Mouse (Mus musculus) MEL (cell line): Measurements from ENCODE around the gene Mfap1a. TPM values are rescaled to one million over a fixed set of nuclear protein-coding genes. Genes with fewer than 3 reads are reported as not detected.
"Not testable (repeated sequence)": the region's sequence is repeated elsewhere in the genome, so short reads cannot be mapped to it uniquely, and the experiment has no call there.

Source experiments
- DNase-seq: peaks from one replicate; pipeline ENCODE4 v3.0.0; 2011; ENCODE audit warnings: low read depth, low spot score
- H3K27ac ChIP-seq: 2 replicates; pipeline ENCODE4 v1.5.1; 2012; ENCODE audit warnings: low read depth, mild to moderate bottlenecking, control low read depth, low read length, moderate library complexity; ENCODE audit not compliant: control insufficient read depth
- H3K27me3 ChIP-seq, 2 experiments: fragments of 150-350 bp in 1 of 2; sonication (generic) in 1 of 2; 2 replicates each; pipeline ENCODE4 v1.6.1; 2012; ENCODE audit warnings: low read length in 2 of 2, mild to moderate bottlenecking in 2 of 2, improper control_type of control experiment in 1 of 2, moderate library complexity in 1 of 2; ENCODE audit not compliant: insufficient read depth in 2 of 2, control insufficient read depth in 1 of 2
- H3K36me3 ChIP-seq, 2 experiments: 2 replicates each; pipeline ENCODE4 v1.6.1; 2012 to 2014; ENCODE audit warnings: low read length in 2 of 2, improper control_type of control experiment in 1 of 2, inconsistent platforms in 1 of 2, mild to moderate bottlenecking in 1 of 2; ENCODE audit not compliant: insufficient read depth in 2 of 2, control insufficient read depth in 1 of 2
- H3K4me1 ChIP-seq, 2 experiments: fragments of 150-350 bp in 1 of 2; sonication (generic) in 1 of 2; 2 replicates each; pipeline ENCODE4 v1.6.1; 2012; ENCODE audit warnings: low read length in 2 of 2, improper control_type of control experiment in 1 of 2, mild to moderate bottlenecking in 1 of 2; ENCODE audit not compliant: insufficient read depth in 2 of 2, control insufficient read depth in 1 of 2
- H3K4me3 ChIP-seq, 2 experiments: fragments of 150-350 bp in 1 of 2; sonication (generic) in 1 of 2; 2 replicates each; pipeline ENCODE4 v1.5.1; 2012; ENCODE audit warnings: low read depth in 2 of 2, low read length in 2 of 2, mild to moderate bottlenecking in 2 of 2, moderate library complexity in 2 of 2, control low read depth in 1 of 2, improper control_type of control experiment in 1 of 2; ENCODE audit not compliant: control insufficient read depth in 1 of 2, insufficient read depth in 1 of 2
- H3K79me2 ChIP-seq: 2 replicates; pipeline ENCODE4 v1.6.1; 2012; ENCODE audit warnings: mild to moderate bottlenecking, low read length, moderate library complexity; ENCODE audit not compliant: control insufficient read depth, poor library complexity, insufficient read depth
- H3K9ac ChIP-seq: 2 replicates; pipeline ENCODE4 v1.6.1; 2012; ENCODE audit warnings: low read depth, mild to moderate bottlenecking, control low read depth, low read length, moderate library complexity; ENCODE audit not compliant: control insufficient read depth, poor library complexity, severe bottlenecking
- H3K9me3 ChIP-seq: fragments of 150-350 bp; sonication (generic); replicated peaks from 2 replicates; pipeline ENCODE4 v1.6.1; 2012; ENCODE audit warnings: mild to moderate bottlenecking, low read length, improper control_type of control experiment, moderate library complexity; ENCODE audit not compliant: insufficient read depth
- BHLHE40 ChIP-seq: IDR thresholded peaks from 2 replicates; pipeline ENCODE4 v1.6.1; 2012; ENCODE audit warnings: low read depth, mild to moderate bottlenecking, inconsistent platforms, low read length, improper control_type of control experiment, borderline replicate concordance
- CHD1 ChIP-seq: IDR thresholded peaks from 2 replicates; pipeline ENCODE4 v1.6.1; 2012; ENCODE audit warnings: low read depth, mild to moderate bottlenecking, inconsistent platforms, low read length, improper control_type of control experiment
- ETS1 ChIP-seq: IDR thresholded peaks from 2 replicates; pipeline ENCODE4 v1.6.1; 2012; ENCODE audit warnings: low read depth, mild to moderate bottlenecking, inconsistent platforms, low read length, improper control_type of control experiment, moderate library complexity
- GABPA ChIP-seq: IDR thresholded peaks from 2 replicates; pipeline ENCODE4 v1.6.1; 2012; ENCODE audit warnings: low read depth, mild to moderate bottlenecking, inconsistent platforms, low read length, improper control_type of control experiment, moderate library complexity
- KAT2A ChIP-seq: conservative IDR thresholded peaks from 2 replicates; pipeline ENCODE4 v1.6.1; 2012; ENCODE audit warnings: low read depth, low read length, improper control_type of control experiment, inconsistent platforms
- MAFK ChIP-seq: IDR thresholded peaks from 2 replicates; pipeline ENCODE4 v1.6.1; 2011; ENCODE audit warnings: low read depth, mild to moderate bottlenecking, low read length, improper control_type of control experiment, borderline replicate concordance
- MAX ChIP-seq: IDR thresholded peaks from 2 replicates; pipeline ENCODE4 v1.6.1; 2011; ENCODE audit warnings: low read length, improper control_type of control experiment
- MAZ ChIP-seq: IDR thresholded peaks from 2 replicates; pipeline ENCODE4 v1.6.1; 2012; ENCODE audit warnings: low read depth, mild to moderate bottlenecking, inconsistent platforms, low read length, improper control_type of control experiment
- MEF2A ChIP-seq: IDR thresholded peaks from 2 replicates; pipeline ENCODE4 v1.6.1; 2014; ENCODE audit warnings: low read depth, mild to moderate bottlenecking, inconsistent platforms, low read length, improper control_type of control experiment; ENCODE audit not compliant: poor library complexity, insufficient replicate concordance, severe bottlenecking; ENCODE audit errors: extremely low read depth
- MXI1 ChIP-seq: IDR thresholded peaks from 2 replicates; pipeline ENCODE4 v1.6.1; 2011; ENCODE audit warnings: mild to moderate bottlenecking, low read depth, low read length, improper control_type of control experiment
- MYC ChIP-seq: IDR thresholded peaks from 2 replicates; pipeline ENCODE4 v1.6.1; 2011; ENCODE audit warnings: low read depth, mild to moderate bottlenecking, low read length, improper control_type of control experiment, moderate library complexity
- NRF1 ChIP-seq: IDR thresholded peaks from 2 replicates; pipeline ENCODE4 v1.6.1; 2014; ENCODE audit warnings: low read depth, mild to moderate bottlenecking, inconsistent platforms, low read length, improper control_type of control experiment, moderate library complexity; ENCODE audit not compliant: poor library complexity, insufficient read depth, severe bottlenecking
- POLR2AphosphoS2 ChIP-seq: IDR thresholded peaks from 2 replicates; pipeline ENCODE4 v1.6.1; 2011; ENCODE audit warnings: low read length, improper control_type of control experiment
- POLR2AphosphoS5 ChIP-seq: IDR thresholded peaks from 2 replicates; pipeline ENCODE4 v1.6.1; 2012; ENCODE audit warnings: low read depth, borderline replicate concordance, mild to moderate bottlenecking, inconsistent platforms, low read length, moderate library complexity, mixed read lengths
- SMC3 ChIP-seq: IDR thresholded peaks from 2 replicates; pipeline ENCODE4 v1.6.1; 2011; ENCODE audit warnings: low read depth, low read length, improper control_type of control experiment
- TBP ChIP-seq: IDR thresholded peaks from 2 replicates; pipeline ENCODE4 v1.8.0; 2011; ENCODE audit warnings: low read depth, low read length, improper control_type of control experiment
- ZMIZ1 ChIP-seq: IDR thresholded peaks from 2 replicates; pipeline ENCODE4 v1.6.1; 2012; ENCODE audit warnings: low read depth, mild to moderate bottlenecking, inconsistent platforms, low read length, improper control_type of control experiment, moderate library complexity
- ZNF384 ChIP-seq: IDR thresholded peaks from 2 replicates; pipeline ENCODE4 v1.6.1; 2012; ENCODE audit warnings: low read depth, mild to moderate bottlenecking, inconsistent platforms, low read length, improper control_type of control experiment
- polyA plus RNA-seq, 2 experiments: library from polyadenylated mRNA; stranded (reverse) in 1 of 2; unstranded in 1 of 2; fragments of >175 nt in 1 of 2; fragments of >200 nt in 1 of 2; gene quantifications; 2 replicates each; pipeline versions ENCODE4 v1.2.1 to v1.2.4; 2012; ENCODE audit warnings: low replicate concordance in 2 of 2, low read depth in 1 of 2; ENCODE audit not compliant: insufficient read length in 2 of 2, insufficient read depth in 1 of 2, missing spikeins in 1 of 2
- total RNA-seq: library from RNA; depleted of rRNA; stranded (reverse); fragments of 300-350 nt; gene quantifications from 2 replicates; pipeline ENCODE4 v1.2.3, GENCODE M21; 2012

The Mfap1a gene
- total and polyA plus RNA-seq, 3 experiments: 23.8 to 29.3 TPM; not detected in 1

GRCm38 (mm10) chr2:121514211-121514610, 7.7 kb upstream of the Mfap1a start:
- Histone ChIP-seq H3K9ac (no peak overlapping the region), H3K9me3 (no peaks in the 10 kb centered on the region), H3K79me2 (peaks cover 22% of the 10 kb centered on the region), H3K36me3 (peaks cover 9 to 11% of the 10 kb centered on the region in 2 experiments), H3K4me1 (peaks cover 8 to 12% of the 10 kb centered on the region in 2 experiments), H3K4me3 (no peak overlapping the region), H3K27me3 (no peaks in the 10 kb centered on the region), H3K27ac (no peak overlapping the region)
- TF ChIP-seq POLR2AphosphoS2 (no peak), TBP (no peak), BHLHE40 (no peak), NRF1 (no peak), GABPA (no peak), MAZ (no peak), CHD1 (no peak), MAFK (no peak), MEF2A (no peak), MAX (no peak), KAT2A (no peak), ZNF384 (no peak), MYC (no peak), ZMIZ1 (no peak), SMC3 (no peak), MXI1 (no peak), POLR2AphosphoS5 (no peak), ETS1 (no peak)
- DNase-seq: no peak

GRCm38 (mm10) chr2:121512991-121513765, 6.7 kb upstream of the Mfap1a start:
- not testable (repeated sequence) for H3K27ac ChIP-seq, H3K9ac ChIP-seq, H3K4me3 ChIP-seq, DNase-seq, H3K9me3 ChIP-seq, H3K27me3 ChIP-seq
- peaks cover 8 to 12% of the 10 kb centered on the region in 2 experiments for H3K4me1 ChIP-seq
- peaks cover 11% of the 10 kb centered on the region in 2 experiments for H3K36me3 ChIP-seq
- H3K79me2 ChIP-seq: peaks cover 32% of the 10 kb centered on the region
